Mouse (Mus musculus) embryo, embryonic 10 days (tissue): ENCODE data around the gene Rnft2.

Experiments used
- DNase-seq: peaks from one replicate; pipeline ENCODE4 v3.0.0-alpha.2; 2015; ENCODE audit warnings: low spot score

Gene Rnft2

GRCm38 (mm10) chr5:118172078-118172723, 72.7 kb downstream of the Rnft2 start:
- peak; percentile 20 for DNase-seq

GRCm38 (mm10) chr5:118171665-118172064, 73.3 kb downstream of the Rnft2 start:
- DNase-seq, result no peak

GRCm38 (mm10) chr5:118170888-118171529, 73.9 kb downstream of the Rnft2 start:
- peak; percentile 73 for DNase-seq

- DNase-seq, result peak; percentile 34
These were observed 75.4 kb downstream of the Rnft2 start for GRCm38 (mm10) chr5:118169222-118170221.

GRCm38 (mm10) chr5:118167561-118167995, 77.3 kb downstream of the Rnft2 start:
- DNase-seq, result no peak

- no peak for DNase-seq
These were observed 79.5 kb downstream of the Rnft2 start for GRCm38 (mm10) chr5:118165462-118165861.

- DNase-seq, result no peak
These were observed 80.3 kb downstream of the Rnft2 start, which contains the start of gene Hrk for GRCm38 (mm10) chr5:118164581-118164980. Hrk (plus strand) TSS chr5:118164648.

- no peak for DNase-seq
These were observed 84.2 kb downstream of the Rnft2 start for GRCm38 (mm10) chr5:118160691-118161090.

GRCm38 (mm10) chr5:118156976-118157375, 87.9 kb downstream of the Rnft2 start:
- DNase-seq, result no peak

GRCm38 (mm10) chr5:118155565-118155947, 89.4 kb downstream of the Rnft2 start:
- DNase-seq, result no peak

- DNase-seq, result peak; percentile 94
These were observed 89.9 kb downstream of the Rnft2 start, which contains the start of gene Fbxw8 for GRCm38 (mm10) chr5:118154839-118155564. Fbxw8 (minus strand) TSS chr5:118155464.

- no peak for DNase-seq
These were observed 95.2 kb downstream of the Rnft2 start for GRCm38 (mm10) chr5:118149711-118150110.

GRCm38 (mm10) chr5:118147264-118147663, 97.7 kb downstream of the Rnft2 start:
- DNase-seq, result no peak

GRCm38 (mm10) chr5:118145999-118146679, 98.8 kb downstream of the Rnft2 start:
- no peak for DNase-seq

GRCm38 (mm10) chr5:118145458-118145857, 99.5 kb downstream of the Rnft2 start:
- no peak for DNase-seq

- DNase-seq, result no peak
These were observed 100.1 kb downstream of the Rnft2 start for GRCm38 (mm10) chr5:118144770-118145169.

- DNase-seq, result no peak
These were observed 100.6 kb downstream of the Rnft2 start for GRCm38 (mm10) chr5:118144327-118144726.

GRCm38 (mm10) chr5:118143211-118144026, 101.5 kb downstream of the Rnft2 start:
- DNase-seq, result no peak

- no peak for DNase-seq
These were observed 102.4 kb downstream of the Rnft2 start for GRCm38 (mm10) chr5:118142471-118142870.
